Mouse (Mus musculus) MN1 (cell line): ENCODE data around the gene Tmod1.
A peak's percentile ranks its signal among the peaks of the same experiment; 100 is the strongest.

Source experiments
- DNase-seq: peaks from one replicate; pipeline ENCODE4 v3.0.0-alpha.2; 2016; ENCODE audit warnings: low spot score

The Tmod1 gene

GRCm38 (mm10) chr4:46131791-46132190 lies 93.1 kb downstream of the Tmod1 start:
- no peak for DNase-seq

- DNase-seq, result no peak
Observed at GRCm38 (mm10) chr4:46137629-46138286, 99.0 kb downstream of the Tmod1 start.

GRCm38 (mm10) chr4:46138287-46139222 lies 99.8 kb downstream of the Tmod1 start, which contains the start of the genes Ncbp1 and Tstd2:
Ncbp1 (plus strand) TSS chr4:46138613.
Tstd2 (minus strand) TSS chr4:46138694.
- DNase-seq, result peak; percentile 93

GRCm38 (mm10) chr4:46144323-46144722 lies 105.6 kb downstream of the Tmod1 start:
- DNase-seq, result no peak

- DNase-seq, result no peak
Observed at GRCm38 (mm10) chr4:46146881-46147280, 108.1 kb downstream of the Tmod1 start.

GRCm38 (mm10) chr4:46151903-46152544 lies 113.3 kb downstream of the Tmod1 start:
- no peak for DNase-seq

GRCm38 (mm10) chr4:46164027-46164426 lies 125.3 kb downstream of the Tmod1 start:
- DNase-seq, result no peak
